Mouse (Mus musculus) lung, adult 18-20 months (tissue): Measurements from ENCODE around the gene Fbxl22.

Source experiments
- DNase-seq, 2 experiments: peaks; one replicate each; pipeline ENCODE4 v3.0.0; 2022; ENCODE audit warnings: mixed read lengths in 2 of 2

The Fbxl22 gene

GRCm38 (mm10) chr9:66506424-66506823 lies 8.0 kb downstream of the Fbxl22 start:
- no peak for DNase-seq

DNA sequence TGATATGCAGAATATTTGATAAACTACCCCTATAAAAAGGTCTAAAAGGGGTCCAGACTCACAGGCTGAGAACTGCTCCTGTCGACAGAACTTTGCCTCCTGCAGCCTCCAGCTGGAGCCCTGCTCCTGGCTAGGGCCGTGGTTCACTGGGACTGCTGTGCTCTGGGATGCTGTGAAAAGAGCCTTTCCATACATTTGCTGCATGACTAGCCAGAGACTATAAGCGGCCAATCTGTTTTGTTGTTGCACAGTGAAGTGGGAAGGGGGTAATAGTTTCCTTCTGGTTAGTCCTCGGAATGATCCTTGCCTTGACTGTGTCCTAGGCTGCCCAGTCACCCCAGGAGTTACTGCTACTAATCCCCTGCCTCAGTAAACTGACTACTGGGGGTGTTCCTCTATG lies 8.4 kb downstream of the Fbxl22 start:
- DNase-seq, result no peak

GRCm38 (mm10) chr9:66505141-66505917 lies 9.1 kb downstream of the Fbxl22 start:
- no peak for DNase-seq

DNA sequence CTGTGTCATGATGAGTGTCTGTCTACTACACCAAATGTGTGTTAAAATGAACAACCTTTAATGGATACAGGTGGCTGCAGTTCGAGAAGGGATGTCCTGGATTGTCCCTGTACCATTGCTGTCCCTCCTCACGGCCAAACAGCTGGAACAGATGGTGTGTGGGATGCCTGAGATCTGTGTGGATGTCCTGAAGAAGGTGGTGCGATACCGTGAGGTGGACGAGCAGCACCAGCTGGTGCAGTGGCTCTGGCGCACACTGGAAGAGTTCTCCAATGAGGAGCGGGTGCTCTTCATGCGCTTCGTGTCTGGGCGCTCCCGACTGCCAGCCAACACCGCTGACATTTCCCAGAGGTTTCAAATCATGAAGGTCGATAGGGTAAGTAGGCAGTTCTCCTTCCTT lies 9.9 kb downstream of the Fbxl22 start:
- DNase-seq, result no peak

DNA sequence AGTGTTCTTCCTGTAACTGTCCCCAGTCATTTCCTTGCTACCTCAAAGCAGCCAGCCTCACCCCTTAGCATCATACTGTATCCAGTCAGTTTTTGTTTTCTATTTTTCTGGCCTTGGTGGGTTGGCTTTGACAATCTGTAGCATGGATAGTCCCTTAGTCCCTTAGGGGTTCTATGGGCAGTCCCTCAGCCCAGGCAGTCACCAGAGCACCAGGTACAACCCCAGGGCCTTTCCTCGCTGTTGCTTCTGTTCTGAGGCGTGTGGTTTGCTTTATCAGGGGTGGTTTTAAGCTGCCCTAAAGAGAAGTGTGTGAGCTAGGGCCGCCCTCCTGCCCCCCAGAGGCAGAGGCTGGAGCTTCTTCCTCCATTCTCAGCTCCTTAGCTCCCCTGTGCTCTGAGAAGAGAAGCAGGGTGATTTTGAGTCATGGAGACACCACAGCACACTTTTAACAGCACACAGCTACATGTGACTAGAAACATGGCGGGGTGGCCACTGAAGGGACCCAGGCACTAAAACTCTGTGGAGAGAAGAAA lies 10.4 kb downstream of the Fbxl22 start:
- no peak for DNase-seq

- no peak for DNase-seq
Observed at GRCm38 (mm10) chr9:66501248-66501647, 13.1 kb downstream of the Fbxl22 start.

GRCm38 (mm10) chr9:66493992-66494391 lies 20.4 kb downstream of the Fbxl22 start:
- DNase-seq, result no peak

- no peak for DNase-seq
Observed at GRCm38 (mm10) chr9:66492361-66492760, 22.0 kb downstream of the Fbxl22 start.

DNA sequence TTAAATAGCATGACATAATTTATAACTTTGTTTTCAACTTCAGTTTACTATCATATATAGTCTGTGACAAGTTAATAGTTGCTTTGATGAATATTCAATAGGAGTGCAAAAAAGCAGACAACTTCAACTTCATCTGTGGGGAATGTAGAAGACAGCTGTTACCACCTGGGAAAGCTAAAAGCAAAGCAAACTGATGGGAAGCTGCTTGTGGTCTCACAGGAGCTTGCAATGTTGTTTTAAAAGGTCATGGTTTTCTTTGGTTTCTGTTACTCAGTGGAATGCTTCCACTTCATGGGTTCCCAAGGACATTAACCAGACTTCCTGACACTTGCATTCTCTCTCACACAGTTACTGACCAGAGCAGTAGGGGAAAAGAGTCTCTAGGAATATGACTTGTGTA lies 25.6 kb downstream of the Fbxl22 start:
- DNase-seq, result no peak

DNA sequence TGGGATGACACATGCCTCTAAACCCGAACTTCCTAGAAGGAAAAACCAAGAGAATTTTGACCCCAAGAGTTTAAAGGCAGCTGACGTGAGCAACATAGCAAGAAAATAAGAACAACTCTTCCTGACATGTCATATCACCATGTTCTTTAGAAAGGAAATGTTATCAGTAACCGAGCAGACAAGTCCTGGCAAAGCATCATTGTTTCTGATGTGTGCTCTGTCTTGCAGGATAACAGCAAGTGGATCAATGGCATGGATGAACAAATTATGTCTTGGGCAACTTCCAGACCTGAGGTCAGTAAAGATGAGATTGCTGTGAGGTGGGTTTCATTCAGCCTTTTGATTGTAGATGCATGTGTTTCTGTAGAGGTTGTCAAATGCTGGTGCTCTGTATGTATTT lies 31.0 kb downstream of the Fbxl22 start:
- DNase-seq, result no peak

- DNase-seq, result no peak
Observed at GRCm38 (mm10) chr9:66477785-66478184, 36.6 kb downstream of the Fbxl22 start.

GRCm38 (mm10) chr9:66465087-66465486 lies 49.3 kb downstream of the Fbxl22 start:
- DNase-seq, result peak in 1 of 2 experiments; percentile 15
